Mouse (Mus musculus): ENCODE results near the gene Fam207a. TPM values are rescaled to one million over a fixed set of nuclear protein-coding genes. Genes with fewer than 3 reads are reported as not detected.

Fam207a gene
- polyA plus RNA-seq, 1 experiment from 2014 or later, result 43.6 TPM

- ATAC-seq (ENCODE audit: low FRiP score, low read depth), result no peak
These were observed 54.4 kb downstream of the Fam207a start for GRCm38 (mm10) chr10:77461161-77461560.

GRCm38 (mm10) chr10:77457701-77458100, 57.9 kb downstream of the Fam207a start:
- no peak for ATAC-seq (ENCODE audit: low FRiP score, low read depth)
- no peaks in the 10 kb centered on the region; the same call in 1 of the 2 replicates for H3K9me3 ChIP-seq
- 77% methylated on average over 3 of the region's 3 CpGs for WGBS

More at GRCm38 (mm10) chr10:77461161-77461560, 54.4 kb downstream of the Fam207a start:
- no peak overlapping the region for H3K9ac ChIP-seq
- no peaks in the 10 kb centered on the region for H3K36me3 ChIP-seq
- no peak overlapping the region for H3K27ac ChIP-seq
- no peak overlapping the region for H3K4me2 ChIP-seq (replicated peaks)
- peaks cover 5% of the 10 kb centered on the region for H3K4me1 ChIP-seq
- 89% methylated on average over 8 of the region's 8 CpGs for WGBS
- no peaks in the 10 kb centered on the region for H3K27me3 ChIP-seq
- no peak overlapping the region for H3K4me3 ChIP-seq
- H3K9me3 ChIP-seq, result no peaks in the 10 kb centered on the region

GRCm38 (mm10) chr10:77456507-77456906, 59.1 kb downstream of the Fam207a start:
- H3K4me1 ChIP-seq, result 0 out of 2 replicates have a peak, but pooled peaks cover 4% of the 10 kb centered on the region
- H3K4me2 ChIP-seq (replicated peaks), result no peak overlapping the region
- ATAC-seq (ENCODE audit: low FRiP score, low read depth), result no peak
- WGBS, result 58% methylated on average over 7 of the region's 7 CpGs
- no peaks in the 10 kb centered on the region; the same call in 1 of the 2 replicates for H3K9me3 ChIP-seq
- H3K9ac ChIP-seq, result no peak overlapping the region
- H3K4me3 ChIP-seq, result no peak overlapping the region
- H3K36me3 ChIP-seq, result no peaks in the 10 kb centered on the region
- no peaks in the 10 kb centered on the region for H3K27me3 ChIP-seq
- H3K27ac ChIP-seq, result no peak overlapping the region

More at GRCm38 (mm10) chr10:77457701-77458100, 57.9 kb downstream of the Fam207a start:
- H3K4me3 ChIP-seq, result no peak overlapping the region
- no peak overlapping the region for H3K9ac ChIP-seq
- no peaks in the 10 kb centered on the region for H3K27me3 ChIP-seq
- H3K4me2 ChIP-seq (replicated peaks), result no peak overlapping the region
- no peak overlapping the region for H3K27ac ChIP-seq
- H3K4me1 ChIP-seq, result 0 out of 2 replicates have a peak, but pooled peaks cover 4% of the 10 kb centered on the region
- no peaks in the 10 kb centered on the region for H3K36me3 ChIP-seq

- Histone ChIP-seq H3K27me3 (no peaks in the 10 kb centered on the region), H3K4me3 (no peak overlapping the region), H3K4me2 (replicated peaks) (no peak overlapping the region), H3K36me3 (no peaks in the 10 kb centered on the region), H3K9ac (no peak overlapping the region), H3K4me1 (peaks cover 8% of the 10 kb centered on the region; the same call in 1 of the 2 replicates), H3K27ac (no peak overlapping the region; the same call in 1 of the 2 replicates), H3K9me3 (no peaks in the 10 kb centered on the region; the same call in 1 of the 2 replicates)
- no peak for ATAC-seq (ENCODE audit: low FRiP score, low read depth)
- WGBS, result 74% methylated on average over 14 of the region's 14 CpGs
These were observed 60.2 kb downstream of the Fam207a start for GRCm38 (mm10) chr10:77455251-77456010.

GRCm38 (mm10) chr10:77454795-77455194, 60.8 kb downstream of the Fam207a start:
- Histone ChIP-seq H3K36me3 (no peaks in the 10 kb centered on the region), H3K4me2 (replicated peaks) (no peak overlapping the region), H3K9me3 (no peaks in the 10 kb centered on the region; the same call in 1 of the 2 replicates), H3K27ac (no peak overlapping the region), H3K4me1 (peaks cover 14% of the 10 kb centered on the region), H3K27me3 (no peaks in the 10 kb centered on the region), H3K9ac (no peak overlapping the region), H3K4me3 (no peak overlapping the region)
- no peak for ATAC-seq (ENCODE audit: low FRiP score, low read depth)
- 65% methylated on average over 6 of the region's 6 CpGs for WGBS

- H3K4me2 ChIP-seq (replicated peaks), result no peak overlapping the region
- H3K9ac ChIP-seq, result no peak overlapping the region
- no peaks in the 10 kb centered on the region; the same call in 1 of the 2 replicates for H3K9me3 ChIP-seq
- H3K4me1 ChIP-seq, result peaks cover 36% of the 10 kb centered on the region
- H3K27me3 ChIP-seq, result peaks cover 9% of the 10 kb centered on the region; the same call in 1 of the 2 replicates
- no peaks in the 10 kb centered on the region for H3K36me3 ChIP-seq
- no peak overlapping the region for H3K27ac ChIP-seq
- WGBS, result 95% methylated on average over 4 of the region's 4 CpGs
- ATAC-seq (ENCODE audit: low FRiP score, low read depth), result no peak
- no peak overlapping the region for H3K4me3 ChIP-seq
These were observed 63.8 kb downstream of the Fam207a start for GRCm38 (mm10) chr10:77451822-77452221.

GRCm38 (mm10) chr10:77450159-77450464, 65.5 kb downstream of the Fam207a start:
- Histone ChIP-seq H3K4me3 (no peak overlapping the region), H3K9me3 (peaks cover 3% of the 10 kb centered on the region), H3K27me3 (peaks cover 9% of the 10 kb centered on the region; the same call in 1 of the 2 replicates), H3K4me1 (peaks cover 32% of the 10 kb centered on the region), H3K9ac (no peak overlapping the region), H3K4me2 (replicated peaks) (peak overlapping the region; percentile 60; the same call in 1 of the 2 replicates), H3K27ac (no peak overlapping the region), H3K36me3 (no peaks in the 10 kb centered on the region)
- ATAC-seq (ENCODE audit: low FRiP score, low read depth), result peak; percentile 10; the same call in 1 of the 2 replicates

GRCm38 (mm10) chr10:77449315-77450158, 66.0 kb downstream of the Fam207a start:
- H3K27me3 ChIP-seq, result peaks cover 9% of the 10 kb centered on the region; the same call in 1 of the 2 replicates
- WGBS, result 16% methylated on average over 23 of the region's 23 CpGs

GRCm38 (mm10) chr10:77448698-77449247, 66.8 kb downstream of the Fam207a start:
- WGBS, result 62% methylated on average over 6 of the region's 6 CpGs
- peaks cover 9% of the 10 kb centered on the region; the same call in 1 of the 2 replicates for H3K27me3 ChIP-seq
- H3K27ac ChIP-seq, result peak overlapping the region; percentile 22; the same call in 1 of the 2 replicates
- peak overlapping the region; percentile 28; the same call in 1 of the 2 replicates for H3K4me3 ChIP-seq
- H3K36me3 ChIP-seq, result no peaks in the 10 kb centered on the region
- H3K9ac ChIP-seq, result no peak overlapping the region
- H3K9me3 ChIP-seq, result peaks cover 7% of the 10 kb centered on the region
- peaks cover 32% of the 10 kb centered on the region for H3K4me1 ChIP-seq
- 0 out of 2 replicates have a peak, but pooled peaks have one; percentile 6 for ATAC-seq (ENCODE audit: low FRiP score, low read depth)
- peak overlapping the region; percentile 60 for H3K4me2 ChIP-seq (replicated peaks)

More at GRCm38 (mm10) chr10:77449315-77450158, 66.0 kb downstream of the Fam207a start:
- H3K4me1 ChIP-seq, result peaks cover 32% of the 10 kb centered on the region
- peak overlapping the region; percentile 28 for H3K4me3 ChIP-seq
- ATAC-seq (ENCODE audit: low FRiP score, low read depth), result peak; percentile 68
- H3K27ac ChIP-seq, result peak overlapping the region; percentile 22
- 0 out of 2 replicates have a peak overlapping the region, but pooled peaks have one; percentile 35 for H3K9ac ChIP-seq
- H3K36me3 ChIP-seq, result no peaks in the 10 kb centered on the region
- H3K9me3 ChIP-seq, result peaks cover 7% of the 10 kb centered on the region
- peak overlapping the region; percentile 60 for H3K4me2 ChIP-seq (replicated peaks)

GRCm38 (mm10) chr10:77448209-77448608, 67.4 kb downstream of the Fam207a start:
- Histone ChIP-seq H3K4me2 (replicated peaks) (no peak overlapping the region), H3K27me3 (peaks cover 9% of the 10 kb centered on the region; the same call in 1 of the 2 replicates), H3K27ac (no peak overlapping the region), H3K4me1 (peaks cover 32% of the 10 kb centered on the region), H3K36me3 (no peaks in the 10 kb centered on the region), H3K9me3 (peaks cover 7% of the 10 kb centered on the region), H3K9ac (no peak overlapping the region), H3K4me3 (no peak overlapping the region)
- 81% methylated on average over 7 of the region's 7 CpGs for WGBS
- no peak for ATAC-seq (ENCODE audit: low FRiP score, low read depth)

GRCm38 (mm10) chr10:77447755-77448154, 67.8 kb downstream of the Fam207a start:
- no peak overlapping the region for H3K27ac ChIP-seq
- no peak overlapping the region for H3K9ac ChIP-seq
- WGBS, result 5% methylated on average over 2 of the region's 2 CpGs
- H3K27me3 ChIP-seq, result peaks cover 9% of the 10 kb centered on the region; the same call in 1 of the 2 replicates
- H3K9me3 ChIP-seq, result peaks cover 7% of the 10 kb centered on the region
- no peak overlapping the region for H3K4me3 ChIP-seq
- no peak overlapping the region for H3K4me2 ChIP-seq (replicated peaks)
- ATAC-seq (ENCODE audit: low FRiP score, low read depth), result no peak
- no peaks in the 10 kb centered on the region for H3K36me3 ChIP-seq
- H3K4me1 ChIP-seq, result peaks cover 32% of the 10 kb centered on the region
